Mouse (Mus musculus) ES-E14 (cell line): ENCODE measurements around the gene Olfr1280. TPM values are rescaled to one million over a fixed set of nuclear protein-coding genes. Genes with fewer than 3 reads are reported as not detected.

ENCODE experiments used
- DNase-seq: peaks from one replicate; pipeline ENCODE4 v3.0.0-alpha.2; 2013; ENCODE audit warnings: low read depth, low spot score
- H3K27ac ChIP-seq: 2 replicates; pipeline ENCODE4 v1.5.1; 2012; ENCODE audit warnings: low read depth, mild to moderate bottlenecking, low read length, moderate library complexity, mixed read lengths; ENCODE audit not compliant: poor library complexity, insufficient read depth, severe bottlenecking
- H3K36me3 ChIP-seq: 2 replicates; pipeline ENCODE4 v1.6.1; 2012; ENCODE audit warnings: mild to moderate bottlenecking, low read length, moderate library complexity, mixed read lengths; ENCODE audit not compliant: control insufficient read depth, poor library complexity, insufficient read depth, severe bottlenecking
- H3K4me1 ChIP-seq, 2 experiments: fragments of 150-350 bp in 1 of 2; sonication (generic) in 1 of 2; 2 replicates each; pipeline ENCODE4 v1.6.1; 2012; ENCODE audit warnings: low read length in 2 of 2, mild to moderate bottlenecking in 1 of 2, mixed read lengths in 1 of 2; ENCODE audit not compliant: control insufficient read depth in 2 of 2, insufficient read depth in 2 of 2, poor library complexity in 1 of 2
- H3K4me3 ChIP-seq, 2 experiments: fragments of 150-350 bp in 1 of 2; sonication (generic) in 1 of 2; 2 replicates each; pipeline ENCODE4 v1.5.1; 2012; ENCODE audit warnings: low read length in 2 of 2, low read depth in 1 of 2, mild to moderate bottlenecking in 1 of 2, mixed read lengths in 1 of 2; ENCODE audit not compliant: insufficient read depth in 1 of 2, poor library complexity in 1 of 2, severe bottlenecking in 1 of 2
- H3K9ac ChIP-seq: 2 replicates; pipeline ENCODE4 v1.6.1; 2012; ENCODE audit warnings: low read depth, mild to moderate bottlenecking, low read length, mixed read lengths; ENCODE audit not compliant: poor library complexity, insufficient read depth, severe bottlenecking
- H3K9me3 ChIP-seq: fragments of 150-350 bp; sonication (generic); 2 replicates; pipeline ENCODE4 v1.6.1; 2012; ENCODE audit warnings: low read depth, mild to moderate bottlenecking, low read length; ENCODE audit not compliant: control insufficient read depth, insufficient read depth
- CHD2 ChIP-seq: IDR thresholded peaks from 2 replicates; pipeline ENCODE4 v1.6.1; 2014; ENCODE audit warnings: mild to moderate bottlenecking, low read depth, low read length, inconsistent platforms
- HCFC1 ChIP-seq: IDR thresholded peaks from 2 replicates; pipeline ENCODE4 v1.6.1; 2012; ENCODE audit warnings: low read length, inconsistent platforms, borderline replicate concordance; ENCODE audit not compliant: insufficient read depth
- MAFK ChIP-seq: IDR thresholded peaks from 2 replicates; pipeline ENCODE4 v1.6.1; 2014; ENCODE audit warnings: mild to moderate bottlenecking, low read depth, low read length, inconsistent platforms; ENCODE audit not compliant: insufficient read depth
- ZC3H11A ChIP-seq: IDR thresholded peaks from 2 replicates; pipeline ENCODE4 v1.6.1; 2012; ENCODE audit warnings: low read depth, mild to moderate bottlenecking, inconsistent platforms, low read length, borderline replicate concordance
- ZNF384 ChIP-seq: IDR thresholded peaks from 2 replicates; pipeline ENCODE4 v1.6.1; 2012; ENCODE audit warnings: low read depth, low read length, inconsistent platforms
- in situ Hi-C, 2 experiments: fragments of 600-800 bp; cut with MboI; formaldehyde crosslinking; loops; one replicate each; pipeline ENCODE4 v1.15.1; 2025; ENCODE audit warnings: low sequenced_read_pairs in 2 of 2, inconsistent platforms in 1 of 2; ENCODE audit not compliant: unreplicated experiment in 2 of 2
- total RNA-seq: library from RNA; depleted of rRNA; stranded (reverse); fragments of 300-350 nt; gene quantifications from 2 replicates; pipeline ENCODE4 v1.2.3, GENCODE M21; 2012; rRNA removed

The Olfr1280 gene
- total RNA-seq = not detected in 2 replicates

DNA sequence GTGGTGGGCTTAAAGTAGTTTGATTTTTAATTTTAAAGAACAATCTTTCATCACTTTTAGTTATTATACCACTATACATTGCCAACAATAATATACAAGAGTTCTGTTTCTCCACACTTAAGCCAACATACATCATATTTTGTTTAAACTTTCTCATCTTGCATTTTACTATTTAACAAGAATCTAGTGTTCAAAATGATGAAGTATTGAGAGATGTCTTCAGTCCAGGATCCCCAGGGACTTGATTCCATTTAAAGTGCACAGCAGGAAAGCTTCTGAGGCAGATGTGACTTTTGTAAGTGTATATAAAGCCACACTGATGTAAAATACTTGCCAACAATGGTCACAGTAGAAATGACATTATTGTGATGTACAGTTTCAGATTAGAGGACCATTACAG is at the start of gene Olfr1280:
Olfr1280 (plus strand) TSS at position 301 of the 400 bp plus-strand sequence.
- TF ChIP-seq HCFC1 (no peak), MAFK (no peak), ZC3H11A (no peak), ZNF384 (no peak), CHD2 (no peak)
- no peak for DNase-seq
- H3K27ac ChIP-seq = no peak within 1 kb of the TSS
- in situ Hi-C loops = no loop called here
- no peak within 1 kb of the TSS for H3K9ac ChIP-seq
- H3K36me3 ChIP-seq = no peaks in the 10 kb centered on the region
- H3K4me3 ChIP-seq = no peak within 1 kb of the TSS
- no peaks in the 10 kb centered on the region for H3K4me1 ChIP-seq
- no peaks in the 10 kb centered on the region for H3K9me3 ChIP-seq

DNA sequence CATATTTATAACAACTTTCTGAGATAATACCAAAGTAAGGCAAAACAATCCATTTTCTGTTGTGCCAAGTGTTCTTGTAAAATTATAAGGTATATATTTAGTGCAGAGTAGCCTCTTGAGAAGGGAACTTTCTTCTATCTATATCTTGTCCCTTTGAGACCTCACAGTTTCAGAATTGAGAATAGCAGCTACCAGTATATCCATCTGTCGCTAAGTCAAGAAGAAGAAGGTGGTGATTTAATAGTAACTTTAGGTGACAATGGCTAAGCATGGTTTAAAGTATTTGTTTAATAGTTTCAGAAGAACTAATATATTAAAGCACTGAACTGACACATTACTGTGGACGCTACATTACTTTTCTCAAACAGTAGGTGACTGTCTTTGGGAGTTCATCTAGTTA is 39.8 kb upstream of the Olfr1280 start, which contains the start of gene Olfr1277:
Olfr1277 (minus strand) TSS at position 101 of the 400 bp plus-strand sequence.
- Histone ChIP-seq H3K9ac (no peak within 1 kb of the TSS), H3K4me1 (no peaks in the 10 kb centered on the region), H3K36me3 (no peaks in the 10 kb centered on the region), H3K9me3 (no peaks in the 10 kb centered on the region), H3K4me3 (no peak within 1 kb of the TSS), H3K27ac (no peak within 1 kb of the TSS)
- in situ Hi-C loops = no loop called here
- TF ChIP-seq CHD2 (no peak), HCFC1 (no peak), ZNF384 (no peak), MAFK (no peak), ZC3H11A (no peak)
- DNase-seq = no peak

DNA sequence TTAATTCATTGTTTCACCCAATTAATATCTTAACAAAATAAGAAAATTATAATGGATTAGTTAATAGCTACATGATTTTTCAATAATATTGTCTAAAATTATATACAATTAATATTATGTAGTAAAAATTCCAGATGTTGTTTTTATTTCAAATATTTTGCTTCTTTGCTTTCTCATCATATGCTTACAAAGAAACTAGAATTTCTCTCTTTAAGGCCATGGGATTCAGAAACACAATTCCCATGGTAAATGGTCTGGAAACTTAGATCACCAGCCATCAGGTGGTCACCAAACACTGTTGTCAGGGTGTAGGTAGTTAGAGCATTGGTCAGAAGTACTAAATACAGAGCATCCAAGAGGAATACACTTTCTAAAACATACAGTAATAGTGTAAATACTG is 24.0 kb upstream of the Olfr1280 start, which contains the start of gene Olfr1278:
Olfr1278 (plus strand) TSS at position 301 of the 400 bp plus-strand sequence.
- Histone ChIP-seq H3K4me1 (no peaks in the 10 kb centered on the region), H3K4me3 (no peak within 1 kb of the TSS), H3K9me3 (no peaks in the 10 kb centered on the region), H3K27ac (no peak within 1 kb of the TSS), H3K36me3 (no peaks in the 10 kb centered on the region), H3K9ac (no peak within 1 kb of the TSS)
- TF ChIP-seq MAFK (no peak), ZC3H11A (no peak), ZNF384 (no peak), CHD2 (no peak), HCFC1 (no peak)
- in situ Hi-C loops = no loop called here
- DNase-seq = no peak

DNA sequence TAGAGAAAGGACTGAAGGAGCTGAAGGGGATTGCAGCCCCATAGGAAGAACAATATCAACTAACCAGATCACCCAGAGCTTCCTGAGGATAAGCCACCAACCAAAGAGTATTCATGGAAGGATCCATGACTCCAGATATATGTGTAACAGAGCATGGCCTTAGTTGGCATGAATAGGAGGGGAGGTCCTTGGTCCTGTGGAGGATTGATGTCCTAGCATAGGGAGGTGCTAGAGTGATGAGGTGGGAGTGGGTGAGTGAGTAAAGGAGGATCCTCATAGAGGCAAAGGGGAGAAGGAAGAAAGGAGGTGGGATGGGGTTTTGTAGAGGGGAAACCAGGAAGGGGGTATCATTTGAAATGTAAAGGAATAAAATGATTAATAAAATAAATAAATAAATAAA is 15.3 kb upstream of the Olfr1280 start:
- no peak overlapping the region for H3K27ac ChIP-seq
- no peak overlapping the region for H3K9ac ChIP-seq
- H3K4me3 ChIP-seq = no peak overlapping the region
- no peaks in the 10 kb centered on the region for H3K36me3 ChIP-seq
- no peak for DNase-seq
- in situ Hi-C loops = no loop called here
- H3K9me3 ChIP-seq = no peaks in the 10 kb centered on the region
- no peak for TF ChIP-seq HCFC1
- no peak for TF ChIP-seq MAFK
- no peak for TF ChIP-seq ZNF384
- TF ChIP-seq ZC3H11A = no peak
- no peak for TF ChIP-seq CHD2
- H3K4me1 ChIP-seq = no peaks in the 10 kb centered on the region

DNA sequence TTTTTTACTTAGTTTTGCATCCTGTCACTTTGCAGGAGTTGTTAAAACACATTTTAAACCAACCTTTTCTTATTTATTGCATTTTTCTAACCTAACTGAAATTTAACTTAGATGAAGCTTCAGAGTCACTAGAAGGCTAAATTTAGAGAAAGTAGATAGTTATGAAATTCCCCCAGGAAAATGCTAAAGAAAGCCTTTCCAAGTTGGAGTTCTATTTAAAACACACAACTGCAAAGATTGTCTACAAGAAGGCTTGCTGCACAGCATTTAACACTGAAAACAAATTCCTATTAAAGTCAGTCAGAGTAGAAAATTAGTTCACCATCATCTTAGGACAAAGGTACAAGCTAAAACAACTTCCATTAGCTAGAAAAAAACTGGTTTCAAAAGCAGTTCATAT is 13.4 kb upstream of the Olfr1280 start, which contains the start of gene Olfr1279:
Olfr1279 (plus strand) TSS at position 262 of the 400 bp plus-strand sequence.
- no peaks in the 10 kb centered on the region for H3K9me3 ChIP-seq
- no peaks in the 10 kb centered on the region for H3K4me1 ChIP-seq
- no peak for TF ChIP-seq MAFK
- no peak for TF ChIP-seq ZC3H11A
- no peak for TF ChIP-seq CHD2
- no peak for TF ChIP-seq HCFC1
- no peak for TF ChIP-seq ZNF384
- DNase-seq = no peak
- H3K27ac ChIP-seq = no peak within 1 kb of the TSS
- in situ Hi-C loops = no loop called here
- no peaks in the 10 kb centered on the region for H3K36me3 ChIP-seq
- no peak within 1 kb of the TSS for H3K4me3 ChIP-seq
- no peak within 1 kb of the TSS for H3K9ac ChIP-seq
